Mouse (Mus musculus): Measurements from ENCODE around the gene Stxbp6.

GRCm38 (mm10) chr12:45013246-45013756 lies 61.2 kb downstream of the Stxbp6 start:
- no peak for TF ChIP-seq CEBPB (IDR thresholded peaks at IDR 0.05; ENCODE audit: insufficient read depth, poor library complexity, severe bottlenecking)
- TF ChIP-seq POLR2A (IDR thresholded peaks at IDR 0.05; ENCODE audit: insufficient read length, low read depth), result no peak
- no peak for TF ChIP-seq MYOG (IDR thresholded peaks at IDR 0.05; ENCODE audit: control insufficient read depth in 1 of 3, insufficient read depth in 1 of 3, insufficient read length in 2 of 3, low read depth in 2 of 3)
- TF ChIP-seq SRF (IDR thresholded peaks at IDR 0.05; ENCODE audit: control insufficient read depth, insufficient read length, low read depth), result no peak
- no peak for TF ChIP-seq MAX (IDR thresholded peaks at IDR 0.05; ENCODE audit: low read depth)
- no peak for TF ChIP-seq USF1 (IDR thresholded peaks at IDR 0.05; ENCODE audit: low read depth)
- no peak for TF ChIP-seq POLR2AphosphoS2 (IDR thresholded peaks at IDR 0.05; ENCODE audit: insufficient read length, low read depth)
